ENCODE assay signal across 12 mouse cellular contexts in the genomic region with DNA sequence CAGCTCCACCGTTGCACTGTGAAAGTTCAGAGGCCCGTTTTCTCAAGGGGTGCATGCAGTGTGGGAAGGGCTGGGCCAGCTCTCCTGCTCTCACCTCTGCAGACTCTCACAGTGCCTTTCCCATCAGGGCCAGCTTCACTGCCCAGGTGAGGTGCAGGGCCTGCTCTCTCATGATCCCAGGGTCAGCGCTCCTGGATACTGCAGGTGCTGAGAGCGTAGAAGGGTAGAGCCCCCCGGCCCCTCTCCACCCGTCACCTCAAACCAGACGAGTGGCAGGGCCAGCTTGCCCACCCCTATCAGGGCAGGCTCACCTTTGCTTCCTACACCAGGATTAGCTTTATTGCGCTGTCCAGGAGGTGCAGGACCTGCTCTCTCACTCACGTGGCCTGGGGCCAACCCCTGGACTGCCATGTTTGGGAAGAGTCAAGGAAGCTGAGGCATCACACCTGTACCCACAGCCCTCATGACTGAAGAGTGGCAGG.
DNase-seq lines count a peak whose midpoint lies in the region; ATAC-seq lines count a peak whose summit lies in the region.
"Had no signal": no experiment of that assay in that cellular context is flagged by ENCODE, and none has a peak within 500 bp of the region (broad histone marks: within the 10 kb centered on the region; RNA-seq: fewer than 3 reads in every experiment).

No protein-coding gene starts in this region.

- H3K9me3 ChIP-seq in heart, embryonic 14.5 days (ENCODE audit: control insufficient read depth, low read length), result no peaks in the 10 kb centered on the region
- no peaks in the 10 kb centered on the region for H3K9me3 ChIP-seq in midbrain, embryonic 11.5 days (ENCODE audit: control insufficient read depth, low read length)
- no peaks in the 10 kb centered on the region for H3K9me3 ChIP-seq in midbrain, embryonic 10.5 days (replicated peaks)
- H3K9me3 ChIP-seq in limb, embryonic 15.5 days, result no peaks in the 10 kb centered on the region
- no peaks in the 10 kb centered on the region for H3K9me3 ChIP-seq in stomach, embryonic 16.5 days (replicated peaks; ENCODE audit: control insufficient read depth, low read length)
- H3K9me3 ChIP-seq: liver, embryonic 13.5 days had no signal

- no peaks in the 10 kb centered on the region for H3K4me1 ChIP-seq in heart, embryonic 14.5 days (ENCODE audit: control insufficient read depth in 2 of 2, insufficient read depth in 2 of 2, low read length in 2 of 2)
- H3K4me1 ChIP-seq in midbrain, embryonic 11.5 days (ENCODE audit: control insufficient read depth, insufficient read depth, low read length), result no peaks in the 10 kb centered on the region
- H3K4me1 ChIP-seq in midbrain, embryonic 10.5 days, result no peaks in the 10 kb centered on the region
- H3K4me1 ChIP-seq in limb, embryonic 15.5 days, result no peaks in the 10 kb centered on the region
- H3K4me1 ChIP-seq in stomach, embryonic 16.5 days (ENCODE audit: control insufficient read depth, insufficient read depth, low read length), result no peaks in the 10 kb centered on the region
- H3K4me1 ChIP-seq: liver, embryonic 13.5 days had no signal

- no peak overlapping the region for H3K27ac ChIP-seq in heart, embryonic 14.5 days (replicated peaks in 1 of 2; ENCODE audit: control insufficient read depth in 1 of 2, insufficient read depth in 1 of 2, low read depth in 2 of 2, low read length in 2 of 2)
- H3K27ac ChIP-seq in midbrain, embryonic 11.5 days (ENCODE audit: low read depth, low read length), result no peak overlapping the region
- no peak overlapping the region for H3K27ac ChIP-seq in midbrain, embryonic 10.5 days (replicated peaks)
- H3K27ac ChIP-seq in limb, embryonic 15.5 days, result no peak overlapping the region
- no peak overlapping the region for H3K27ac ChIP-seq in stomach, embryonic 16.5 days (ENCODE audit: low read length)
- H3K27ac ChIP-seq: liver, embryonic 13.5 days had no signal

- no peaks in the 10 kb centered on the region for H3K27me3 ChIP-seq in heart, embryonic 14.5 days (ENCODE audit: control insufficient read depth, insufficient read depth, low read length)
- H3K27me3 ChIP-seq in midbrain, embryonic 11.5 days (ENCODE audit: control insufficient read depth, insufficient read depth, low read length), result no peaks in the 10 kb centered on the region
- no peaks in the 10 kb centered on the region for H3K27me3 ChIP-seq in midbrain, embryonic 10.5 days (ENCODE audit: low read depth, poor library complexity, severe bottlenecking)
- H3K27me3 ChIP-seq in limb, embryonic 15.5 days, result no peaks in the 10 kb centered on the region
- H3K27me3 ChIP-seq in stomach, embryonic 16.5 days (ENCODE audit: control insufficient read depth, insufficient read depth, low read length), result no peaks in the 10 kb centered on the region
- H3K27me3 ChIP-seq: liver, embryonic 13.5 days had no signal

- no peak for DNase-seq in heart, postnatal 4 days
- no peak for DNase-seq in midbrain, embryonic 11.5 days (ENCODE audit: low spot score, missing footprints)
- DNase-seq in midbrain, embryonic 10.5 days (ENCODE audit: low spot score), result no peak
- DNase-seq in spleen, postnatal 4 days (ENCODE audit: low spot score in 2 of 2), result no peak
- DNase-seq: adrenal gland, adult 2 months; gastrocnemius, postnatal 10 days; kidney, adult 18-20 months; liver, embryonic 13.5 days; thymus, postnatal 4 days had no signal

- H3K4me2 ChIP-seq in heart, embryonic 14.5 days (ENCODE audit: low read length), result no peak overlapping the region
- no peak overlapping the region for H3K4me2 ChIP-seq in midbrain, embryonic 11.5 days
- no peak overlapping the region for H3K4me2 ChIP-seq in limb, embryonic 15.5 days
- no peak overlapping the region for H3K4me2 ChIP-seq in stomach, embryonic 16.5 days (ENCODE audit: low read depth, low read length)
- H3K4me2 ChIP-seq: liver, embryonic 13.5 days had no signal

- 87% methylated on average over 9 of the region's 9 CpGs for WGBS in heart, embryonic 14.5 days
- WGBS in midbrain, embryonic 11.5 days, result 91% methylated on average over 9 of the region's 9 CpGs
- WGBS in midbrain, embryonic 10.5 days, result 93% methylated on average over 9 of the region's 9 CpGs
- 85% methylated on average over 9 of the region's 9 CpGs for WGBS in limb, embryonic 15.5 days
- WGBS in stomach, embryonic 16.5 days, result 88% methylated on average over 9 of the region's 9 CpGs

- no peak overlapping the region for H3K9ac ChIP-seq in heart, embryonic 14.5 days (ENCODE audit: low read length)
- H3K9ac ChIP-seq in midbrain, embryonic 11.5 days (ENCODE audit: low read length), result no peak overlapping the region
- H3K9ac ChIP-seq in limb, embryonic 15.5 days, result no peak overlapping the region
- H3K9ac ChIP-seq in stomach, embryonic 16.5 days (ENCODE audit: low read length), result no peak overlapping the region
- H3K9ac ChIP-seq: liver, embryonic 13.5 days had no signal

- ATAC-seq in heart, embryonic 14.5 days (ENCODE audit: insufficient number of reproducible peaks, insufficient read depth, low FRiP score, low read depth), result peak; percentile 39; the same call in 1 of the 2 replicates
- peak; percentile 31 for ATAC-seq in midbrain, embryonic 11.5 days (ENCODE audit: low FRiP score)
- 0 out of 2 replicates have a peak, but pooled peaks have one; percentile 40 for ATAC-seq in limb, embryonic 15.5 days (ENCODE audit: insufficient number of reproducible peaks, low FRiP score, low TSS enrichment, low read depth)
- ATAC-seq in stomach, embryonic 16.5 days (ENCODE audit: insufficient read depth, low FRiP score), result 0 out of 2 replicates have a peak, but pooled peaks have one; percentile 10

- no peak overlapping the region for H3K4me3 ChIP-seq in heart, embryonic 14.5 days (ENCODE audit: control insufficient read depth in 1 of 2, insufficient read depth in 1 of 2, low read depth in 1 of 2, low read length in 2 of 2)
- H3K4me3 ChIP-seq in midbrain, embryonic 11.5 days (ENCODE audit: low read depth, low read length), result no peak overlapping the region
- no peak overlapping the region for H3K4me3 ChIP-seq in midbrain, embryonic 10.5 days
- H3K4me3 ChIP-seq in limb, embryonic 15.5 days, result no peak overlapping the region
- no peak overlapping the region for H3K4me3 ChIP-seq in stomach, embryonic 16.5 days (replicated peaks; ENCODE audit: low read length)
- H3K4me3 ChIP-seq: liver, embryonic 13.5 days had no signal

- 0 out of 2 replicates have a peak, but pooled peaks cover 3% of the 10 kb centered on the region for H3K36me3 ChIP-seq in heart, embryonic 14.5 days (ENCODE audit: control insufficient read depth, insufficient read depth, low read length)
- no peaks in the 10 kb centered on the region for H3K36me3 ChIP-seq in midbrain, embryonic 11.5 days (ENCODE audit: control insufficient read depth, insufficient read depth, low read length)
- no peaks in the 10 kb centered on the region for H3K36me3 ChIP-seq in midbrain, embryonic 10.5 days
- no peaks in the 10 kb centered on the region for H3K36me3 ChIP-seq in limb, embryonic 15.5 days
- no peaks in the 10 kb centered on the region for H3K36me3 ChIP-seq in stomach, embryonic 16.5 days (ENCODE audit: control insufficient read depth, insufficient read depth, low read length)
- H3K36me3 ChIP-seq: liver, embryonic 13.5 days had no signal
